Mouse (Mus musculus) lung, postnatal 0 days (tissue): ENCODE data around the gene Efl1. TPM values are rescaled to one million over a fixed set of nuclear protein-coding genes. Genes with fewer than 3 reads are reported as not detected.

Source experiments
- ATAC-seq: fragments of 200-750 bp; cut with Nextera tagmentation; 2 replicates; pipeline ENCODE4 v1.8.0; 2017; ENCODE audit warnings: moderate library complexity
- DNase-seq: peaks from one replicate; pipeline ENCODE4 v3.0.0-alpha.2; 2016; ENCODE audit warnings: low spot score
- H3K27ac ChIP-seq: fragments of 300-500 bp; sonication (generic); 2 replicates; pipeline ENCODE4 v1.5.1; 2014; ENCODE audit warnings: antibody characterized with exemption, mild to moderate bottlenecking, low read length, mixed read lengths
- H3K27me3 ChIP-seq: fragments of 300-500 bp; sonication (generic); replicated peaks from 2 replicates; pipeline ENCODE4 v1.6.1; 2014; ENCODE audit warnings: low read length, mixed read lengths; ENCODE audit not compliant: insufficient read depth
- H3K36me3 ChIP-seq: fragments of 300-500 bp; sonication (generic); 2 replicates; pipeline ENCODE4 v1.6.1; 2014; ENCODE audit warnings: low read length, mixed read lengths; ENCODE audit not compliant: insufficient read depth
- H3K4me1 ChIP-seq: fragments of 300-500 bp; sonication (generic); 2 replicates; pipeline ENCODE4 v1.6.1; 2014; ENCODE audit warnings: antibody characterized with exemption, low read depth, low read length, mixed read lengths; ENCODE audit not compliant: insufficient read depth
- H3K4me2 ChIP-seq: fragments of 300-500 bp; sonication (generic); replicated peaks from 2 replicates; pipeline ENCODE4 v1.6.1; 2014; ENCODE audit warnings: low read depth, mild to moderate bottlenecking, low read length, moderate library complexity, mixed read lengths
- H3K4me3 ChIP-seq: fragments of 300-500 bp; sonication (generic); 2 replicates; pipeline ENCODE4 v1.5.1; 2014; ENCODE audit warnings: low read depth, low read length
- H3K9ac ChIP-seq: fragments of 300-500 bp; sonication (generic); replicated peaks from 2 replicates; pipeline ENCODE4 v1.6.1; 2014; ENCODE audit warnings: low read depth, mild to moderate bottlenecking
- H3K9me3 ChIP-seq: fragments of 300-500 bp; sonication (generic); 2 replicates; pipeline ENCODE4 v1.6.1; 2016; ENCODE audit warnings: low read length, mixed read lengths
- CTCF ChIP-seq: IDR thresholded peaks from 2 replicates; pipeline ENCODE4 v1.5.1; 2016; ENCODE audit warnings: antibody characterized with exemption, mild to moderate bottlenecking
- EP300 ChIP-seq: IDR thresholded peaks from 2 replicates; pipeline ENCODE4 v1.6.1; 2016; ENCODE audit warnings: antibody characterized with exemption, mild to moderate bottlenecking, control low read depth
- WGBS: fragments of 180-500 bp; shearing (Covaris S2); extraction: QIAGEN DNeasy Blood & Tissue Kit; methylation state at CpG from one replicate; pipeline ENCODE4 v1.1.7; 2014; 5-methylcytosine and 5-hydroxymethylcytosine counted together
- polyA plus RNA-seq: library from polyadenylated mRNA; unstranded; fragments of >200 nt; fragmentation: Nextera tagmentation; extraction: Ambion mirVana; gene quantifications from 2 replicates; pipeline ENCODE4 v1.2.1, GENCODE M21; 2015

Gene Efl1
- polyA plus RNA-seq, 1 experiment from 2014 or later = 13.9 TPM

GRCm38 (mm10) chr7:82775090-82775489 is 126.7 kb downstream of the Efl1 start:
- DNase-seq (no peak), ATAC-seq (no peak)
- WGBS = 84% methylated on average over 3 of the region's 3 CpGs
- H3K4me2 ChIP-seq = no peak overlapping the region
- H3K9me3 ChIP-seq = no peaks in the 10 kb centered on the region
- no peak overlapping the region for H3K27ac ChIP-seq
- H3K4me1 ChIP-seq = no peaks in the 10 kb centered on the region
- H3K9ac ChIP-seq = no peak overlapping the region
- H3K27me3 ChIP-seq = no peaks in the 10 kb centered on the region
- TF ChIP-seq CTCF (no peak), EP300 (no peak)
- no peak overlapping the region for H3K4me3 ChIP-seq
- H3K36me3 ChIP-seq = no peaks in the 10 kb centered on the region

- Histone ChIP-seq H3K27ac (no peak overlapping the region), H3K4me2 (no peak overlapping the region), H3K36me3 (no peaks in the 10 kb centered on the region), H3K4me1 (no peaks in the 10 kb centered on the region), H3K9me3 (no peaks in the 10 kb centered on the region), H3K27me3 (no peaks in the 10 kb centered on the region), H3K9ac (no peak overlapping the region), H3K4me3 (no peak overlapping the region)
- no peak for DNase-seq
- ATAC-seq = no peak
- WGBS = 68% methylated on average over 2 of the region's 2 CpGs
- TF ChIP-seq CTCF (no peak), EP300 (no peak)
Measured at GRCm38 (mm10) chr7:82783071-82783470, 134.7 kb downstream of the Efl1 start.

- Histone ChIP-seq H3K4me1 (no peaks in the 10 kb centered on the region), H3K27me3 (no peaks in the 10 kb centered on the region), H3K9ac (no peak overlapping the region), H3K9me3 (no peaks in the 10 kb centered on the region), H3K36me3 (no peaks in the 10 kb centered on the region), H3K4me2 (no peak overlapping the region), H3K4me3 (no peak overlapping the region), H3K27ac (no peak overlapping the region)
- 46% methylated on average over 3 of the region's 6 CpGs for WGBS
- no peak for DNase-seq
- no peak for ATAC-seq
- TF ChIP-seq EP300 (no peak), CTCF (no peak)
Measured at GRCm38 (mm10) chr7:82783693-82784092, 135.3 kb downstream of the Efl1 start.

- Histone ChIP-seq H3K4me2 (no peak overlapping the region), H3K27me3 (no peaks in the 10 kb centered on the region), H3K9me3 (no peaks in the 10 kb centered on the region), H3K9ac (no peak overlapping the region), H3K4me3 (no peak overlapping the region), H3K4me1 (no peaks in the 10 kb centered on the region), H3K27ac (no peak overlapping the region), H3K36me3 (no peaks in the 10 kb centered on the region)
- ATAC-seq (no peak), DNase-seq (peak; percentile 25)
- WGBS = 65% methylated on average over 6 of the region's 6 CpGs
- peak; percentile 37; the same call in 1 of the 2 replicates for TF ChIP-seq EP300
- TF ChIP-seq CTCF = no peak
Measured at GRCm38 (mm10) chr7:82785335-82785934, 137.0 kb downstream of the Efl1 start.

GRCm38 (mm10) chr7:82785970-82786647 is 137.7 kb downstream of the Efl1 start:
- ATAC-seq (peak; percentile 57), DNase-seq (peak; percentile 6)
- TF ChIP-seq EP300 (no peak), CTCF (no peak)
- Histone ChIP-seq H3K4me2 (no peak overlapping the region), H3K9me3 (no peaks in the 10 kb centered on the region), H3K27me3 (no peaks in the 10 kb centered on the region), H3K4me3 (no peak overlapping the region), H3K27ac (no peak overlapping the region), H3K36me3 (no peaks in the 10 kb centered on the region), H3K9ac (no peak overlapping the region), H3K4me1 (no peaks in the 10 kb centered on the region)
- 61% methylated on average over 2 of the region's 2 CpGs for WGBS

- Histone ChIP-seq H3K4me1 (no peaks in the 10 kb centered on the region), H3K27ac (no peak overlapping the region), H3K9me3 (no peaks in the 10 kb centered on the region), H3K9ac (no peak overlapping the region), H3K36me3 (no peaks in the 10 kb centered on the region), H3K4me2 (no peak overlapping the region), H3K27me3 (no peaks in the 10 kb centered on the region), H3K4me3 (no peak overlapping the region)
- ATAC-seq (no peak), DNase-seq (no peak)
- WGBS = 36% methylated on average over 2 of the region's 2 CpGs
- no peak for TF ChIP-seq CTCF
- TF ChIP-seq EP300 = no peak
Measured at GRCm38 (mm10) chr7:82792644-82793043, 144.2 kb downstream of the Efl1 start.
